Mouse (Mus musculus) left cerebral cortex, postnatal 10 days (tissue): ENCODE measurements at regions not wholly inside any gene's neighbourhood (a gene's known extent, or its start where the extent isn't known, plus 50 kb on each side); places are given as distances from the start of the nearest gene placed in this dataset.

ENCODE experiments used
- DNase-seq, 2 experiments: peaks; one replicate each; pipeline ENCODE4 v3.0.0; 2021 to 2022; ENCODE audit warnings: low spot score in 2 of 2, mixed read lengths in 1 of 2; ENCODE audit errors: extremely low spot score in 1 of 2
- intact Hi-C: fragments of 180-260 bp; cut with DNase I; formaldehyde crosslinking; loops from one replicate; pipeline ENCODE4 v1.15.1; 2025

- intact Hi-C loops, result no loop called here
- DNase-seq, result no peak
Observed at GRCm38 (mm10) chr3:51151104-51151503, 73.1 kb upstream of the Noct start.

- intact Hi-C loops, result no loop called here
- DNase-seq, result no peak
Observed at GRCm38 (mm10) chr3:51155621-51156020, 68.6 kb upstream of the Noct start.

- intact Hi-C loops, result no loop called here
- DNase-seq, result peak; percentile 49 to 84
Observed at GRCm38 (mm10) chr3:51156386-51157290, 67.6 kb upstream of the Noct start.

- intact Hi-C loops, result no loop called here
- DNase-seq, result no peak
Observed at GRCm38 (mm10) chr3:51157291-51157650, 67.0 kb upstream of the Noct start.

- intact Hi-C loops, result no loop called here
- DNase-seq, result no peak
Observed at GRCm38 (mm10) chr3:51158449-51158848, 65.8 kb upstream of the Noct start.

GRCm38 (mm10) chr3:51159322-51159721 is 64.9 kb upstream of the Noct start:
- DNase-seq, result no peak
- intact Hi-C loops, result no loop called here

- intact Hi-C loops, result no loop called here
Observed at GRCm38 (mm10) chr3:51159881-51160280, 64.4 kb upstream of the Noct start.

GRCm38 (mm10) chr3:51160625-51161024 is 63.6 kb upstream of the Noct start:
- no peak for DNase-seq
- intact Hi-C loops, result no loop called here

More at GRCm38 (mm10) chr3:51159881-51160280, 64.4 kb upstream of the Noct start:
- DNase-seq, result no peak

GRCm38 (mm10) chr3:51169150-51169925 is 54.9 kb upstream of the Noct start:
- intact Hi-C loops, result no loop called here
- no peak for DNase-seq

GRCm38 (mm10) chr3:51170225-51170852 is 53.9 kb upstream of the Noct start:
- intact Hi-C loops, result no loop called here
- peak; percentile 80 to 86 for DNase-seq
